Comparison of ENCODE assay signal across 8 mouse cellular contexts in genomic region chr3:53656328-53656877, GRCm38 (mm10). TPM values are rescaled to one million over a fixed set of nuclear protein-coding genes. Genes with fewer than 3 reads are reported as not detected.
DNase-seq lines count a peak whose midpoint lies in the region; ATAC-seq and TF ChIP-seq lines count a peak whose summit lies in the region.

No protein-coding gene starts in this region.

- peak overlapping the region; percentile 61 for H3K4me3 ChIP-seq in kidney, embryonic 14.5 days (ENCODE audit: low read length)
- H3K4me3 ChIP-seq in embryonic facial prominence, embryonic 10.5 days, result peak overlapping the region; percentile 74
- H3K4me3 ChIP-seq in hindbrain, postnatal 0 days (ENCODE audit: low read length), result peak overlapping the region; percentile 58

- peak overlapping the region; percentile 79; the same call in 1 of the 2 replicates for H3K27ac ChIP-seq in kidney, embryonic 14.5 days (ENCODE audit: low read depth, low read length)
- H3K27ac ChIP-seq in embryonic facial prominence, embryonic 10.5 days (replicated peaks), result peak overlapping the region; percentile 76
- H3K27ac ChIP-seq in hindbrain, postnatal 0 days, result peak overlapping the region; percentile 32; the same call in 1 of the 2 replicates

- 0 out of 2 replicates have a peak, but pooled peaks cover 4% of the 10 kb centered on the region for H3K4me1 ChIP-seq in kidney, embryonic 14.5 days (ENCODE audit: control insufficient read depth, insufficient read depth, low read length)
- peaks cover 30% of the 10 kb centered on the region for H3K4me1 ChIP-seq in embryonic facial prominence, embryonic 10.5 days
- peaks cover 6% of the 10 kb centered on the region; the same call in 1 of the 2 replicates for H3K4me1 ChIP-seq in hindbrain, postnatal 0 days (ENCODE audit: insufficient read depth, low read length)

- H3K9ac ChIP-seq in kidney, embryonic 14.5 days (ENCODE audit: low read depth, low read length), result peak overlapping the region; percentile 56
- peak overlapping the region; percentile 48 for H3K9ac ChIP-seq in hindbrain, postnatal 0 days (replicated peaks; ENCODE audit: low read length)

- peaks cover 31% of the 10 kb centered on the region for H3K36me3 ChIP-seq in kidney, embryonic 14.5 days (ENCODE audit: control insufficient read depth, insufficient read depth, low read length)
- H3K36me3 ChIP-seq in embryonic facial prominence, embryonic 10.5 days (replicated peaks), result peaks cover 41% of the 10 kb centered on the region
- no peaks in the 10 kb centered on the region for H3K36me3 ChIP-seq in hindbrain, postnatal 0 days (ENCODE audit: insufficient read depth, low read length)

- H3K27me3 ChIP-seq in kidney, embryonic 14.5 days (ENCODE audit: control insufficient read depth, insufficient read depth, low read length), result peaks cover 14% of the 10 kb centered on the region
- peaks cover 38% of the 10 kb centered on the region for H3K27me3 ChIP-seq in embryonic facial prominence, embryonic 10.5 days (replicated peaks; ENCODE audit: low read depth, poor library complexity, severe bottlenecking)
- H3K27me3 ChIP-seq in hindbrain, postnatal 0 days (ENCODE audit: insufficient read depth, low read length), result peaks cover 5% of the 10 kb centered on the region; the same call in 1 of the 2 replicates

- ATAC-seq in kidney, embryonic 14.5 days (ENCODE audit: low FRiP score, low TSS enrichment), result peak; percentile 14
- peak; percentile 22; the same call in 1 of the 2 replicates for ATAC-seq in hindbrain, postnatal 0 days
- no peak for ATAC-seq in inflammation-experienced regulatory T-cells, adult 6 months
- ATAC-seq in erythroid progenitor cell, adult 5-6 weeks (replicated peaks; ENCODE audit: low FRiP score, poor library complexity, severe bottlenecking), result no peak

- peaks cover 27% of the 10 kb centered on the region for H3K9me3 ChIP-seq in kidney, embryonic 14.5 days (ENCODE audit: control insufficient read depth, low read length)
- peaks cover 31% of the 10 kb centered on the region for H3K9me3 ChIP-seq in embryonic facial prominence, embryonic 10.5 days
- no peaks in the 10 kb centered on the region; the same call in 1 of the 2 replicates for H3K9me3 ChIP-seq in hindbrain, postnatal 0 days (ENCODE audit: low read length)

- H3K4me2 ChIP-seq in kidney, embryonic 14.5 days (replicated peaks; ENCODE audit: low read depth, low read length), result peak overlapping the region; percentile 95
- peak overlapping the region; percentile 100 for H3K4me2 ChIP-seq in hindbrain, postnatal 0 days (ENCODE audit: low read depth, low read length)

- 1% methylated on average over 42 of the region's 42 CpGs for WGBS in kidney, embryonic 14.5 days
- 1% methylated on average over 42 of the region's 42 CpGs for WGBS in embryonic facial prominence, embryonic 10.5 days
- under 1% methylated on average over 42 of the region's 42 CpGs for WGBS in hindbrain, postnatal 0 days

- TF ChIP-seq CTCF in hindbrain, postnatal 0 days (IDR thresholded peaks at IDR 0.05; ENCODE audit: low read depth), result no peak

- no peak for DNase-seq in kidney, adult 8-10 months
- DNase-seq in embryonic facial prominence, embryonic 10.5 days (ENCODE audit: low spot score), result peak; percentile 51
- DNase-seq in hindbrain, postnatal 0 days (ENCODE audit: low spot score), result no peak
- peak; percentile 3 for DNase-seq in lung, postnatal 14 days
- no peak for DNase-seq in layer of hippocampus, adult 9-10 months (ENCODE audit: low spot score)

RNA-seq across cellular contexts. Expression of gene Frem2, which starts 0.8 kb away (rescaled TPM):
- 14.8 and 27.0 TPM in 2 replicates for polyA plus RNA-seq in kidney, embryonic 14.5 days (2014; fragmentation: Nextera tagmentation; extraction: Ambion mirVana)
- 7.8 and 10.8 TPM in 2 replicates for polyA plus RNA-seq in embryonic facial prominence, embryonic 10.5 days (2016; fragmentation: Nextera tagmentation; extraction: Ambion mirVana)
- total RNA-seq in hindbrain, postnatal 0 days (2014; rRNA removed), result 13.9 and 17.6 TPM in 2 replicates
- 1.7 TPM in 2 replicates for polyA plus RNA-seq in hindbrain, postnatal 0 days (2015; fragmentation: Nextera tagmentation; extraction: Ambion mirVana)
- not detected for polyA plus RNA-seq in inflammation-experienced regulatory T-cells, adult 6 months (2017; shearing (Covaris generic))
- not detected in 2 replicates for total RNA-seq in erythroid progenitor cell, adult 5-6 weeks (2015; ENCODE audit: low replicate concordance)
- total RNA-seq in erythroid progenitor cell, adult 5-6 weeks (2017; ENCODE audit: low replicate concordance), result not detected in 2 replicates

Comparison
In these comparisons a context has a peak if more than half of its experiments do, and no peak if none do; other contexts are left out.
1. ATAC-seq: peak in kidney, embryonic 14.5 days (single experiment) and hindbrain, postnatal 0 days (single experiment); none in inflammation-experienced regulatory T-cells, adult 6 months (single experiment) and erythroid progenitor cell, adult 5-6 weeks (single experiment).
2. DNase-seq: peak in embryonic facial prominence, embryonic 10.5 days (single experiment) and lung, postnatal 14 days (single experiment); none in kidney, adult 8-10 months (0 of 2), hindbrain, postnatal 0 days (single experiment) and layer of hippocampus, adult 9-10 months (single experiment).
3. Peak in every context shown above with its lines, with median percentiles within 50 percentile points of each other: H3K27ac ChIP-seq and H3K4me3 ChIP-seq.